Mouse (Mus musculus): ENCODE results near the gene Proca1.

- TF ChIP-seq MAFK (IDR thresholded peaks at IDR 0.05; ENCODE audit: insufficient read depth, low read depth, low read length) (no peak), HCFC1 (IDR thresholded peaks at IDR 0.05; ENCODE audit: borderline replicate concordance, insufficient read depth, low read length) (no peak), CHD2 (IDR thresholded peaks at IDR 0.05; ENCODE audit: low read depth, low read length) (no peak), ZC3H11A (IDR thresholded peaks at IDR 0.05; ENCODE audit: borderline replicate concordance, low read depth, low read length) (no peak)
These were observed 2.1 kb downstream of the Proca1 start for GRCm38 (mm10) chr11:78195101-78195863.

Measured in ES-E14 (cell line).